Mouse (Mus musculus) heart, postnatal 0 days (tissue): ENCODE results near the gene Kif13a.

ENCODE experiments used
- CTCF ChIP-seq: IDR thresholded peaks from 2 replicates; pipeline ENCODE4 v1.5.1; 2016; ENCODE audit warnings: antibody characterized with exemption, control low read depth, low read depth
- EP300 ChIP-seq: IDR thresholded peaks from 2 replicates; pipeline ENCODE4 v1.6.1; 2016; ENCODE audit warnings: antibody characterized with exemption, low read depth

- TF ChIP-seq CTCF = no peak
- TF ChIP-seq EP300 = no peak
Measured at GRCm38 (mm10) chr13:46883976-46884375, 45.7 kb downstream of the Kif13a start.
